Mouse (Mus musculus): ENCODE data around the gene Nav3. TPM values are rescaled to one million over a fixed set of nuclear protein-coding genes. Genes with fewer than 3 reads are reported as not detected.
"Not testable (repeated sequence)": the region's sequence is repeated elsewhere in the genome, so short reads cannot be mapped to it uniquely, and the experiment has no call there.

Gene Nav3
- total RNA-seq, 2 experiments from 2014 or later, result 1.3 to 1.4 TPM

- no peak for DNase-seq (ENCODE audit: low spot score)
Measured at GRCm38 (mm10) chr10:110085903-110086302, 370.1 kb downstream of the Nav3 start.

GRCm38 (mm10) chr10:110085156-110085555 is 370.8 kb downstream of the Nav3 start:
- peak; percentile 53 for DNase-seq (ENCODE audit: low spot score)

- DNase-seq (ENCODE audit: low spot score), result peak; percentile 28
Measured at GRCm38 (mm10) chr10:110076575-110076974, 379.4 kb downstream of the Nav3 start.

GRCm38 (mm10) chr10:110072355-110072754 is 383.6 kb downstream of the Nav3 start:
- no peak for DNase-seq (ENCODE audit: low spot score)

- DNase-seq (ENCODE audit: low spot score), result no peak
Measured at GRCm38 (mm10) chr10:110061166-110061565, 394.8 kb downstream of the Nav3 start.

- DNase-seq (ENCODE audit: low spot score), result no peak
Measured at GRCm38 (mm10) chr10:110037547-110037946, 418.5 kb downstream of the Nav3 start.

GRCm38 (mm10) chr10:110034582-110035099 is 421.4 kb downstream of the Nav3 start:
- no peak for DNase-seq (ENCODE audit: low spot score)

GRCm38 (mm10) chr10:110024897-110025296 is 431.1 kb downstream of the Nav3 start:
- not testable (repeated sequence) for DNase-seq (ENCODE audit: low spot score)

GRCm38 (mm10) chr10:110022100-110022499 is 433.9 kb downstream of the Nav3 start:
- DNase-seq (ENCODE audit: low spot score), result no peak

- no peak for DNase-seq (ENCODE audit: low spot score)
Measured at GRCm38 (mm10) chr10:110019266-110019866, 436.6 kb downstream of the Nav3 start.

GRCm38 (mm10) chr10:110001328-110001727 is 454.7 kb downstream of the Nav3 start:
- DNase-seq (ENCODE audit: low spot score), result not testable (repeated sequence)

- peak; percentile 7 for DNase-seq (ENCODE audit: low spot score)
Measured at GRCm38 (mm10) chr10:110000755-110001247, 455.2 kb downstream of the Nav3 start.

- DNase-seq (ENCODE audit: low spot score), result no peak
Measured at GRCm38 (mm10) chr10:109999904-110000303, 456.1 kb downstream of the Nav3 start.

- DNase-seq (ENCODE audit: low spot score), result peak; percentile 20
Measured at GRCm38 (mm10) chr10:109994302-109994701, 461.7 kb downstream of the Nav3 start.

- DNase-seq (ENCODE audit: low spot score), result peak; percentile 5
Measured at GRCm38 (mm10) chr10:109985824-109986485, 470.0 kb downstream of the Nav3 start.

- no peak for DNase-seq (ENCODE audit: low spot score)
Measured at GRCm38 (mm10) chr10:109976351-109976750, 479.7 kb downstream of the Nav3 start.

GRCm38 (mm10) chr10:109974177-109974576 is 481.8 kb downstream of the Nav3 start:
- no peak for DNase-seq (ENCODE audit: low spot score)

GRCm38 (mm10) chr10:109973483-109973882 is 482.5 kb downstream of the Nav3 start:
- no peak for DNase-seq (ENCODE audit: low spot score)

GRCm38 (mm10) chr10:109950296-109950695 is 505.7 kb downstream of the Nav3 start:
- no peak for DNase-seq (ENCODE audit: low spot score)

GRCm38 (mm10) chr10:109929319-109929622 is 526.7 kb downstream of the Nav3 start:
- no peak for DNase-seq (ENCODE audit: low spot score)

GRCm38 (mm10) chr10:109928547-109929318 is 527.3 kb downstream of the Nav3 start:
- peak; percentile 5 for DNase-seq (ENCODE audit: low spot score)

- DNase-seq (ENCODE audit: low spot score), result no peak
Measured at GRCm38 (mm10) chr10:109926149-109926548, 529.9 kb downstream of the Nav3 start.
